Mouse (Mus musculus) urinary bladder, adult 18-20 months (tissue): ENCODE data around the gene Serping1.

Experiments used
- DNase-seq, 2 experiments: peaks; one replicate each; pipeline ENCODE4 v3.0.0; 2022; ENCODE audit warnings: low spot score in 2 of 2, mixed read lengths in 2 of 2

Serping1 gene

DNA sequence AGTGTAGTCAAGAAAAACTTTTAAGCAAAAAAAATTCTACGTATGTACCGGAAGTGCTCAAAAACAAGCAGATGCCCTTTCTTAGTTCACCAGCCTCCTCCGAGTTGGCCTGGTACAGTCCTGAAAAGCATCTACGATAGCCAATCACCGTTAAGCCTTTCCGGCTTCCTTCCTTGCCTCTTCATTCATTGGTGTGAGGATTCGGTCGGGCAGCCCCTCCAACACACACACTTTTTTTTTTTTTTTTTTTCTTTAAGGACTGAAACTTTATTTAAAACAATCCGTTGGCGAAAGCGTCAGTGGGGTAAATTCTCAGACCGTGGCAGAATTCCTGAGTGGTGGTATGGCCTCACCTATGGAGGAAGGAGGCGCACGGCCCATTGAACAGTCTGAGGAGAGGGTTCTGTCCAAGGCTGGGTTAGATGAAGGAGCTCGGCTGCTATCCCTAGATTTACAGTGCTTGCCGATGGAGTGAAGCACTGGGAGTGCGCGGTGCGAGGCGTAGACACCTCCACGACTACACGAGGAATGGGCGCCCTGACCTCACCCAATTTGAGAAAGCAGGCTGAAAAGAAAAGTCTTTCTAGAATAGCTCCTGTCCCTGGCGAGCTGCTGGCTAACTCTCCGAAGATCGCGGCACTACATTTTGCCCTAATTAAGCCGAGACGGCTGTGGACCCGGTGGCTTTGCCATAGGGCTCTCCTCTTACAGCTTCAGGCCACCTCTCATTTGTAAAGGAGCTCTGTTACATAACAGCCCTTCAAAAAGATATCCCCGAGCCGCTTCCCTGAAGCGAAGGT lies 59.5 kb downstream of the Serping1 start:
- DNase-seq, result peak; percentile 78 to 82
